Mouse (Mus musculus): ENCODE results near the gene Icam5.

Icam5 gene

GRCm38 (mm10) chr9:21014691-21015570 lies 16.9 kb upstream of the Icam5 start:
- no peak for DNase-seq

- no peak for DNase-seq
Measured at GRCm38 (mm10) chr9:21015571-21016130, 16.2 kb upstream of the Icam5 start, which contains the start of gene Icam1. TSS of gene Icam1 (plus strand) at chr9:21015985.

- no peak for DNase-seq
Measured at GRCm38 (mm10) chr9:21016331-21017176, 15.3 kb upstream of the Icam5 start.

DNA sequence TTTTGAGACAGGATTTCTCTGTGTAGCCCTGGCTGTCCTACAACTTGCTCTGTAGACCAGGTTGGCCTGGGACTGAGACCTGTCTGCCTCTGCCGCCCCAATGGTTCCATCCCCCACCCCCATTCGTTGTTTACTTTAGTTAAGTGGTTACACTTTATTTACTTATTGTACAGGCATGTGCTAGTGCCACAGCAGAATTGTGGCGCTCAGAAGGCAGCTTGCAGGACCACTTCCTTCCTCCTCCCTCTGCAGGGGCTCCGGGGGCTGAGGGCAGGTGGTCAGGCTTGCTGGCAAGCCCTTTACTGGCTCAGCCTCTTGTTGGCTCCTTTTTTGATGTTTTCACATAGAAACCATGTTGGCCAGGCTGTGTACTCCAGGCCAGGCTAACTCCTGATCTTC lies 14.7 kb upstream of the Icam5 start:
- no peak for DNase-seq

DNA sequence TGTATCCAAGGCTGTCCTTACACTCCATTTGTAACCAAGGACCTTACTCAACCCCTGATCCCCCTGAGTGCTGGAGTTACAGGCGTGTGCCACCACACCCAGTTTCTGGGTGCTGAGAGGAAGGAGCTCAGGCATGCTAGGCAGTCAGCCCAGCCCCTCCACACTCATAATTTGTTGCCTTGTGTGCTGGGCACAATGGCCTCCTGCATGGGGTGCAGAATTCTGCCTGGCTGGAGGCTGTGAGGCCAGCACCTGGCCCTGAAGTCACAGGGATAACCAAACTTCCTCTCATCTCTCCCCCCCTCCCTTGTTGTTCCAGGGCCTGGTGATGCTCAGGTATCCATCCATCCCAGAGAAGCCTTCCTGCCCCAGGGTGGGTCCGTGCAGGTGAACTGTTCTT lies 13.3 kb upstream of the Icam5 start:
- DNase-seq, result no peak

- DNase-seq, result no peak
Measured at GRCm38 (mm10) chr9:21021363-21021762, 10.5 kb upstream of the Icam5 start.

DNA sequence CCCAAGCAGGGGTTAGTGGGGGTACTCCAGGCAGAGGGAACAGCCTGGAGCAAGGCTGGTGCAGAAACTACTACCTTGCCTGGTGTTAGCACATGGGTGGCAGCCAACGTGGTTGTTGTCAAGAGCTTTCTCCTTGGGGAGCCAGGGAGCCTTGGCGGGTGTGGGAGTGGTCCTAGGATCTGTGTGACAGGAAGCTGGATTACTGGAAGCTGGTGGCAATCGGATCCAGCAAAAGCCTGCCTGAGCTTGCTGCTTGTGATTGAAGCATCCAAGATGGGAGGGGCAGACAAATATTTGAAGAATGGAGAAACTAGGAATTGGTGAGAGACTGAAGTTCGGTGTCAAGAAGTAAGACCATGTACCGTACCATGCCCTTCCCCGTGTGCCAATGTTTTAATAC lies 9.6 kb upstream of the Icam5 start:
- DNase-seq, result no peak

GRCm38 (mm10) chr9:21022726-21023125 lies 9.1 kb upstream of the Icam5 start:
- no peak for DNase-seq

- no peak for DNase-seq
Measured at GRCm38 (mm10) chr9:21025258-21025810, 6.5 kb upstream of the Icam5 start.

- DNase-seq, result no peak
Measured at GRCm38 (mm10) chr9:21026849-21027248, 5.0 kb upstream of the Icam5 start.

GRCm38 (mm10) chr9:21027774-21028290 lies 4.0 kb upstream of the Icam5 start:
- DNase-seq, result no peak

DNA sequence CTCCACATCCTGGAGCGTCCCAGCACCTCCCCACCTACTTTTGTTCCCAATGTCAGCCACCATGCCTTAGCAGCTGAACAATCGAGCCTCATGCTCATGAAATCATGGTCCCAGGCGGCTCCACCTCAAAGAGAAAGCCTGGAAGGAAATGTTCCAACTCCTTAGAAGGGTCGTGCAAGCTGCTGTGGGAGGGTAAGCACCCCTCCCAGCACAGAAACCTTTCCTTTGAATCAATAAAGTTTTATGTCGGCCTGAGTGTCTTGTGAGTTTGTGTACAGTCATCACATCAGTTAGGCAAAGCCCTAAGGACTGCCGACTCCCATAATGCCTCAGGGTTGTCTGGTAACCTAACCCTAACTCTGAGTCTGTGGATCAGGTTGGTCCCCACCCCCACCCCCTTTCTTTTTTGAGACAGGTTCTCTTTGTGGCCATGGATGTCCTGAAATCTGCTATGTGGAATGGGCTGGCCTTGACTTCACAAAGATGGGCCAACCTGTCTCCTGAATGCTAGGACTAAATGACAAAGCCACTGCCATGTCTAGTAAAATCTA lies 3.2 kb upstream of the Icam5 start:
- DNase-seq, result no peak

- no peak for DNase-seq
Measured at GRCm38 (mm10) chr9:21029291-21030054, 2.4 kb upstream of the Icam5 start, which contains the start of gene Icam4. TSS of gene Icam4 (plus strand) at chr9:21029373.

DNA sequence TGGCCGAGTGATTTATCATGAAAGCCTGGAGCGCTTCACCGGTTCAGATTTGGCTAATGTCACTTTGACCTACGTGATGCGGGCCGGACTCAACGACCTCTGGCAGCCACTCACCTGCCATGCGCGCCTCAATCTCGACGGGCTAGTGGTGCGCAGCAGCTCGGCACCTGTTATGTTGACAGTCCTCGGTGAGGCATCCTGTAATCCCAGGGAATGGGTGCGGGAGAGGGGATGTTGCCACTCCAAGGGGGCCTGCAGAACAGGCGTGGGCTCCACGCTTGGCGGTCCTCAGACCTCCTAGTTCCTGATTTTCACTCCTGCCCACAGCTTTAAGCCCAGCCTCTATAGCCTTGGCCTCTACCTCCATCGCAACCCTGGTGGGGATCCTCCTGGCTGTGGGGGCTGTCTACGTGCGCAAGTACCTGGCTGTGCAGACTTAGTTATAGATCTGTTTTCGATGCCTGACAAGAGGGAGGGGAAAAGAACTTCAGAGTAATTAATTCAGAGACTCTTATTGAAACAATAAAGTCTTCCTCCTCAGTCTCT lies 1.7 kb upstream of the Icam5 start:
- DNase-seq, result no peak

DNA sequence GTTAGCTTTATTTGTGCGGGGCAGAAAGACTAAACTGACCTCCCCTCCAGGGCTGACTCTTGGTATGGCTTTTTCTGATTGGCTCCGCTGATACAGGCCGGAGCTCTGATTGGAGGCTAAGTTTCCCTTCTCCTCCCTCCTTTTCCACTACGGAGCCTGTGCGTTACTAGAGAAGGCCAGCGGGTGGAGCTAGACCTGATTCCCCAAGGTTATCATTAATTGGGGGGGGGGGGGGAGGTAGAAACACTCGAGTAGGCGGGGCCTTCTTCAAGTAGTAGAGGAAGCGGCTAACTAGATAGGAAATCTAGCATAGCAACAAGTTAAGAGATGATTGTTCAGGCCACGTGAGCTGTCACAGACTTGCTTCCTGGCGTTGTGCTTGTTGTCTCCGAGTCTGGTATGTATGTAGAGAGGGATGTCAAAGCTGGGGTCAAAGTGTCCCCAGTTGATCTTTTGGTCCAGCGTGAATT lies 1.1 kb upstream of the Icam5 start:
- DNase-seq, result peak; percentile 76

GRCm38 (mm10) chr9:21031251-21031895 lies 500 bp upstream of the Icam5 start:
- DNase-seq, result peak; percentile 85

DNA sequence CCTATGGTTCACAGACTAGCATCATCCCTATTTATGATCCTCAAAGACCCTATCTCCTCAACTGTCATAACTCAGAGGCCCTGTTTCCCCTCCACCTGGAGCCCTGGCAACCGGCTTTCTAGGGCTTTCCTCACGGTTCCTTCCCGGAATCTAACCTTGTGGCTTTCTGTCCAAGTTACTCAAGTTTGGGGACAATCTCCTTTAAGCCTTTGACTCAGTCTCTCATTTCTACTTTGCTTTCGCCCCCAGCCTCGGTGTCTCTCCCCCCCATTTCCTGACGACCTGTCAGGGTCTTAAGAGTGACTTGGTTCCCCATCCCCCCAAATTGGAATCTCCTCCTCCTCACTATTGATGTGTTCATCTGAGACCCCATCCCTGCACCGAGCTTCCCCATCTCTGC lies 618 bp downstream of the Icam5 start:
- no peak for DNase-seq

- no peak for DNase-seq
Measured at GRCm38 (mm10) chr9:21033136-21033535, 1.3 kb downstream of the Icam5 start.

- DNase-seq, result no peak
Measured at GRCm38 (mm10) chr9:21034481-21035085, 2.7 kb downstream of the Icam5 start.

DNA sequence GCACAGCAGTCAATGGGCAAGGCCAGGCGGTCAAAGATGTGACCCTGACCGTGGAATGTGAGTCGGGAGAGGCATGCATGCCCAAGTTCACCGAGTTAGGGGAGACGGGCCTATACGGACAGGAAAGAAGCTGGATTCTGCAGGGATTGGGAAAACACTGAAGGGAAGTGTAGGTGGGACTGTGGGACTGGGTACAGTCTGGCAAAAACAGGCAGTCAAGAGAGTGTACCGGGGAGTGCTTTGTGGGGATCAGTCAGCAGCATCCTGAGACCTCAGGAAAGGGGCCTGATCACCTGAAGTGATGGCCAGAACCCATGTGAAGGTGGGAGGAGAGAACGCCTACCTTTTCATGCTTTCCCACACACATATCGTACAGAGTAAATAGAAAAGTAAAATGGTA lies 3.7 kb downstream of the Icam5 start:
- no peak for DNase-seq

Data from right cerebral cortex, postnatal 25 days (tissue).